Mouse (Mus musculus): Measurements from ENCODE around the gene Dguok.

The Dguok gene

DNA sequence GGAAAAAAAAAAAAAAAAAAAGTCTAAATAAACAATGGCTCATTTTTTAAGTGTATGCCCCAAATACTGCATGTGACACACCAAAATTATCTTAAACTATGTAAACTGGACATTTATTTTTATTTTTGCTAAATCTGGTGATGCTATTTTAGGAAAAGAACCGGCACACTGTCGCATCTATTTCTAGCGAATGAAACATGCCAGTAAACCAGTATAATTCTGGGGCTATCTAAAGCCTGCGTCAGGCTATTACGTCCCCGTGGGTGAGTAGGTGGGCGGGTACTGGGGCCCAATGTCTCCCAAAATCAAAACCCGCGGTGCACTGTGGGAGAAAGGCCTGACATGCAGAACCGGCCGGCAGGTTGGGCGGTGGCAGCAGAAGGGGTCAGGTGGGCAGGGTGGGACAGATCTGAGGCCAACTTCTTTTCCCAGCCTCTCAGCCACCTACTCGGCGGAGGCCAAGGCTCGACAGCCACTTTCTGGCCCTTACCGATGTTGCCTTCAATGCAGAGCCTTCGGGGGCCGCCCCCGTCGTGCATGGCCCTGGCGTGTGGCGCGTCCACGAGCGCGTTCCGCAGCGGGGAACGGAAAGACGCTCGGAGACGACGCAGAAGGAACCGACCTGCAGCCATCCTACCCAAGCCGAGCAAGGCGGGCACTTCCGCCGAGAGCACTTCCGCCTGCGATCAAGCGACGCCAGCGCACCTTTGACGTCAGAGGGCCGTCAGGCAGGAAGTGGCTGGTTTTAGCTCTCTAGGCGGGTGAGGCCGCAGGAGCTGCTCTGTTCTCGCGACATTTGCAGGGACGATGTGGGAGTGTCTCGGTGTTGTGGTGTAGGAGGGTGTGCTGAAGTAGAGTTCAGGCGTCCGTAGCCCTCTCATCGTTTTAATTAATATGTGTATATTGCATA is at the start of gene Dguok:
Gene Dguok, minus strand, starts transcription at position 712 of the 910 bp plus-strand sequence.
- DNase-seq (ENCODE audit: low spot score): peak; percentile 97

DNA sequence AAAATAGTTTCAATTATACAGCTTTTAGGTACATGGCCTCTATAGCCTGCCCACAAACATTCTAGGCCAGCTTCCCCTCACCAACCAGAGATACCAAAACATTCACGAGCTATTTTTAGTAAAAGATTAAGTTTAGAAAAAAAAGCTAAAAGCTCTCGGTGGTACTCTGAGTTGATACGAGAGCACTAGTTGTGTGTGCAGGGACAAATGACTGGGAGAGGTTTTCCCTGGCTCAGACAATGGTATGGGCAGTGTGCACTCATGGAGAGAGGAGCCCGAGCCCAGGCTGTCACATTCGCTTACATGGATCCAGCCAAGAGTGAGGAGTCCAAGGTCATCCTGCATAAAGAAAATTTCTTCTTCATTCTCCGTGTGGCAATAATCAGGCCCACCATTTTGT is 49.2 kb upstream of the Dguok start:
- no peak for DNase-seq (ENCODE audit: low spot score)

GRCm38 (mm10) chr6:83548346-83548745 is 41.6 kb upstream of the Dguok start:
- no peak for DNase-seq (ENCODE audit: low spot score)

GRCm38 (mm10) chr6:83545778-83546177 is 39.0 kb upstream of the Dguok start:
- no peak for DNase-seq (ENCODE audit: low spot score)

DNA sequence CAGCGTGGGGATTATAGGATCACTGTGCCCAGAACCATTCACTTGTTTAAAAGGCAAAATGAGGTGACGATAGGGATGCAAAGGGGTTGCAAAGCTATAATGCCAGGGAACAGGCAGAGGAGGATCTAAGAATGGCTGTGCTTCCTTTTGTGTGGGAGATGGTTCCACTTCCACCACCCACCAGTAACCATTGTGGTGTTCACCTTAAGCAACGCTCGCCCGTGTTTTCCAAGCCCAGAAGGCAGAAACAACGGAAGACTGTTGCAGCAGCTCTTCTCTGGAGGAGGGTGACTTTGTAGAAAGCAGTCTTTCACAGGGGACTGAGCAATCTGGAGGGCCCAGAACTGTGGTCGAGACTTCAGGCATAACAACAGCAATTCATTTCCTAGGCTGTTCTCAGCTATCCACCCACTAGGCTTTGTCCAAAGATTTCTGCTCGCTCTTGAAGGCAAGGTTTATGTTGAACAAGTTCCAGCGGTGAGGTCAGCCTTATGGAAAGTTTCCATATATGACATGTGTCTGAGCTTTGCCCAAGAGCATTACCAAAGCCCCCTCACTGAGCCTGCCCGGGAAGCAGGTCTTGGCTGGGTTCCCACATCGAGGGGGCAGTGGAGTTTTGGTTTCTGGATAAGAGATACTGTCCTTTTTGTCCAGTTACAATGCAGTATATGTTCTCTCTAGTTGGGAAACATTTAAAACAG is 35.1 kb upstream of the Dguok start:
- DNase-seq (ENCODE audit: low spot score): no peak

GRCm38 (mm10) chr6:83540017-83540416 is 33.2 kb upstream of the Dguok start:
- no peak for DNase-seq (ENCODE audit: low spot score)

GRCm38 (mm10) chr6:83536795-83537059 is 30.0 kb upstream of the Dguok start:
- no peak for DNase-seq (ENCODE audit: low spot score)

GRCm38 (mm10) chr6:83536028-83536794 is 29.4 kb upstream of the Dguok start, which contains the start of gene Actg2:
TSS of gene Actg2 (minus strand) at chr6:83536265.
- no peak for DNase-seq (ENCODE audit: low spot score)

DNA sequence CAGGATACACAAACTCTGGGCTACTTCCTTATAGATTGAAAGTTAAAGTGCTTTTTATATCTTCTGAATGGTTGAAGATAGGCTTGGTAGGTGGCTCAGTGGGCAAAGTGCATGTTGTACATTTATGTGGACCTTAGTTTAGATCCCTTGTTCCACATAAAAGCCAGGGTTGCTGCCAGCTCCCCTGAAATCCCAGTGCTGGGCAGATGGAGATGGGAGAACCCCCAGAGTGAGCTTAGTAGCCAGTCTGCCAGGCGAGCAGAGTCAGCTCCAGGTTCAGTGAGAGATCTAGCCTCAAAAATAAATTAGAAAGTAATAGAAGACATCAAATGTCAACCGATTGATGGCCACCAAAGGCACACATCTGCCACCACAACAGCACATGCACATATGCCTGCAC is 25.8 kb upstream of the Dguok start:
- DNase-seq (ENCODE audit: low spot score): no peak

DNA sequence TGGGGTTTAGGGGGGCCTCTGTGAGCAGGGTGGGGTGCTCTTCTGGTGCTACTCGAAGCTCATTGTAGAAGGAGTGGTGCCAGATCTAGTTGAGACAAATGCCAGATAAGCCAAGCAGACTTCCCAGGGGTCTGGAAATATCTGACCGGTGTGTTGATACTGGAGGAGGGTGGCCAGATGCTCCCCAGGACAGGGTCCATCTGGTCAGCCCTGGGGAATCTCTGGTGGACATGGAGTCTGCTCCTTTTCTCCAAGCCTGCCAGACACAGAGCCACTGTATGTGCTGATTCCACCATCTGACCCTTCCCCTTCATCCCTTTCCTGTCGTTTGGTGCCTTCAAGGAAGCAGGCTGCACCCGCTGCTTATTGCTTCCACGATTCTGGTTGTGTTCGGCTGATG is 16.4 kb upstream of the Dguok start:
- DNase-seq (ENCODE audit: low spot score): no peak

GRCm38 (mm10) chr6:83521784-83522183 is 15.0 kb upstream of the Dguok start:
- peak; percentile 66 for DNase-seq (ENCODE audit: low spot score)

- DNase-seq (ENCODE audit: low spot score): no peak
These were observed 11.9 kb upstream of the Dguok start for GRCm38 (mm10) chr6:83518637-83519036.

DNA sequence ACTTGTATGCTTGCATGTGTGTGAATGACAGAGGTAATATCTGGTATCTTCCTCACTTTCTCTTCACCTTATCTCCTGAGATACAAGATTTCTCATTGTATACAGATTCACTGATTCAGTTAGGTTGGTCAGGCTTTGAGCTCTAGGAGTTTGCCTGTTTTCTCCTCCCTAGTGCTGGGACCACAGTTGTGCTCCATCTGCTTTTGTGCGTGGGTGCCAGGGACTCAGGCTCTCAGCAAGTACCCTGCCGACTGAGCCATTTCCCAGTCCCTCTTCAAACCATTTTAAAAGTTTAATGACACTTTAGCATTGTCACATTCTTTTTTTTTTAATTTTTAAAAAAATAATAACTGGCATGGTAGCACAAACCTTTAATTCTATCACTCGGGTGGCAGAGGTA is 8.4 kb upstream of the Dguok start:
- DNase-seq (ENCODE audit: low spot score): no peak

DNA sequence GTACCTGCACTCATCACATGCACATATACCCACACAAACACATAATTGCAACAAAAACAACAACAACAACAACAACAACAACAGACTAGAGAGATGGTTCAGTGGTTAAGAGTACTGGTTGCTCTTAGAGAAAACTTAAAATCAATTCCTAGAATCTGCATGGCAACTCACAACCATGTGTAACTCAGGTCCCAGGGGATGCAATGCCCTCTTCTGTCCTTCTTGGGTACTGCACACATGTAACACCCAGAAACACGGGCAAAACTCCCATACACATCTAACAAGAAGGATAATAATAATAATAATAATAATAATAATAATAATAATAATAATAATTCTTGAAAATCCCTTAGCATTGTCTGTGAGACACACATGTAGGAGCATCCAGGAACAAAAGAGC is 5.7 kb upstream of the Dguok start:
- no peak for DNase-seq (ENCODE audit: low spot score)

GRCm38 (mm10) chr6:83510210-83510609 is 3.4 kb upstream of the Dguok start:
- DNase-seq (ENCODE audit: low spot score): no peak

DNA sequence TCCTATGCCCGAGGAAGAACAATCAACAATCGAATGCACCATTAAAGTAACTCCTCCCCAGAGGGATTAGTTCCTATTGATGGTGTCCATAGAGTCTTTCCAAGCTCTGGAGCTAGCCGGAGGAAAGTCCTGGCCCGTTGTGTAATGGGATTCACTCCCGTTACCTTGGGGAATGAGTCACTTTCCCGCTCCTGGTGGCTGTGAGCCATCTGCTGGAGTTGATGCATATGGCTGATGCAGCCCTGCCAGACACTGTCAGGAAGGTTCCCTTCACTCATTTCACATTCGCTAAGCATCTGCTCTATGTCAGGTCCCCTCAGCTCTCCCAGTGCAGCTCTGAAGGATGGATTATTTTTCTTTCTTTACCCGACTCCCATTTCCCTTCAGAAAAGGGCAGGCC is 2.7 kb upstream of the Dguok start:
- DNase-seq (ENCODE audit: low spot score): no peak

DNA sequence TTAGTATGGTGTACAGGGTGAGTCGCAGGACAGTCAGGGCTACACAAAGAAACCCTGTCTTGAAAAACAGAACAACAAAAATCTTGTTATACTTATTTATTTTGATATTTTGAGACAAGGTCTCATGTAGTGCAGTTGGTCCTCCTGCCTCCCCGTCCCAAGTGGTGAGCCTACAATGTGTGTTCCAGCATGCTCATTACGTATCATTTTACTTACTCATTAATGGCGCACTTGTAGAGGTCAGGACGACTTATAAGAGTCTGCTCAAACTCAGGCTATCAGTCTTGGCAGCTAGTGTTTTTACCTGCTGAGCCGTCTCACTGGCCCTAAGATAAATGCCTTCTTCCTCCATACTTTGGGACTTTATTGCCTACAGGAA is 388 bp upstream of the Dguok start:
- DNase-seq (ENCODE audit: low spot score): no peak

DNA sequence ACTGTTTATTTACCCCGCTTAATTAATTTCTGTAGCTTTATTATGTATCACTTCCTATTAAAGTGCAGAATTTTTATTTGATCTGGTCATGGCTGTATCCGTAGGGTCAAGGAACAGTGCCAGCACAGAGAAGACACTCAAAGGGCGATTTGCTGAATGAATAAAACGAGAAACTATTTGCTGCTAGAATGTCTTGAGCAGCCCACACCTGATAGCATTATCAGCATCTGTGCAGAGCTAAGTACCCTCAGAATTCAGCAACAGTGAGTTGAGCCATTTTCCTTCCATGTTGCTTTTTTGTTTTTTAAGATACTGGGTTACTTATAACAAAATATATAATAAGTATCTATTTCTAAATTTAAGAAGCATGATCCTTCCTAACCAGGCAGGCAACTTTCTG is 1.2 kb downstream of the Dguok start:
- no peak for DNase-seq (ENCODE audit: low spot score)

DNA sequence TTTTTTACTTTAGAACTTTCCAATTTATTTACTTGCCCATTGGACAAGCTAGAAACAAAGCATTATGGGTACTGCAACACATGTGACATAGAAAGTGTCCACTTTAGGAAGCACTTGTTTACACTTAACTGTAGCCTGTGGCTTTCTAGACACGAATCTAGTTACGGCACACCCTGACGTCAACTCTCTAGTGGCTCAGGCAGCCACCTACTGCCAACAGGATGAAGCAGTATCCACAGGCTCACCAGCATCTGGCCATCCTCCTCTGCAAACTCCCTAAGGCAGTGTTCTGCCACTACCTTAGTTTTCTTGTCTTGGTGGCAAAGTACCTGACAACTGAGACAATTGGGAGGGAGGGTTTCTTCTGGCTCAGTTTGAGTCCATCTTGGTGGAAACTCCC is 3.4 kb downstream of the Dguok start:
- no peak for DNase-seq (ENCODE audit: low spot score)

DNA sequence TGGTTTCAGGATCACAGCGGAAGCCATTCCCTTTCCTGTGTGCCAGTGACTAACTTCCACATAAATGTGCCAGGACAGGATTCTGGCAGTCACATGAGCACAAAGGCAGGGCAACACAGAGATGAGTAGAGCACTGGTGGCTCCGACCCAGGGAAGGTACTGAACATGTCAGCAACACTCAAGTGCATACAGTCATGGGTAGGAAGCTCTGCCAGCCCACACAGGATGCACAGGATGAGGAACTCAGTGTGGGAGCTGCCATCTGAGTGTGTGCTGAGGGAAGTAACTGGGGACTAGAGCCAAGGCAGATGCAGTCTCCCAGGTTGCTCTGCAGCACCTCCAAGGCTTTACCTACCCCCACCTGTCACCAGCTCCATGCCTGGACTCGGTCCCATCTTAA is 4.1 kb downstream of the Dguok start:
- no peak for DNase-seq (ENCODE audit: low spot score)

GRCm38 (mm10) chr6:83501524-83502310 is 5.1 kb downstream of the Dguok start:
- DNase-seq (ENCODE audit: low spot score): no peak

GRCm38 (mm10) chr6:83500462-83500861 is 6.3 kb downstream of the Dguok start:
- DNase-seq (ENCODE audit: low spot score): no peak

All from ovary, adult 18-20 months (tissue).